Mouse (Mus musculus): ENCODE results near the gene St6galnac3.

- TF ChIP-seq POLR2A (IDR thresholded peaks at IDR 0.05; ENCODE audit: low read depth, low read length) = no peak
- no peak for TF ChIP-seq CTCF (conservative IDR thresholded peaks at IDR 0.05; ENCODE audit: insufficient read depth, insufficient read length, low read depth, low read length)
Measured at GRCm38 (mm10) chr3:153416383-153416782, 308.6 kb downstream of the St6galnac3 start.
